In genomic region chr15:27616159-27616558, GRCm38 (mm10) we compare ENCODE assay signal across 12 mouse cellular contexts. TPM values are rescaled to one million over a fixed set of nuclear protein-coding genes. Genes with fewer than 3 reads are reported as not detected.
DNase-seq lines count a peak whose midpoint lies in the region; ATAC-seq and TF ChIP-seq lines count a peak whose summit lies in the region.
"Had no signal": no experiment of that assay in that cellular context is flagged by ENCODE, and none has a peak within 500 bp of the region (broad histone marks: within the 10 kb centered on the region; RNA-seq: fewer than 3 reads in every experiment).

No protein-coding gene starts in this region.

- intact Hi-C loops in left cerebral cortex, postnatal 14 days (cut with DNase I) = no loop called here

- no peak overlapping the region for H3K9ac ChIP-seq in heart, embryonic 15.5 days
- no peak overlapping the region for H3K9ac ChIP-seq in liver, postnatal 0 days (replicated peaks)
- H3K9ac ChIP-seq: stomach, embryonic 15.5 days had no signal

- no peaks in the 10 kb centered on the region for H3K9me3 ChIP-seq in heart, embryonic 15.5 days (replicated peaks)
- H3K9me3 ChIP-seq in liver, postnatal 0 days (ENCODE audit: low read length) = no peaks in the 10 kb centered on the region
- H3K9me3 ChIP-seq: forebrain, embryonic 10.5 days; G1E; stomach, embryonic 15.5 days had no signal

- H3K4me3 ChIP-seq in heart, embryonic 15.5 days = no peak overlapping the region
- H3K4me3 ChIP-seq in liver, postnatal 0 days (ENCODE audit: low read depth, low read length) = no peak overlapping the region
- H3K4me3 ChIP-seq: forebrain, embryonic 10.5 days; stomach, embryonic 15.5 days had no signal

- peaks cover 21% of the 10 kb centered on the region for H3K36me3 ChIP-seq in heart, embryonic 15.5 days
- H3K36me3 ChIP-seq in liver, postnatal 0 days (replicated peaks; ENCODE audit: insufficient read depth, low read length) = peaks cover 60% of the 10 kb centered on the region

- H3K27ac ChIP-seq in heart, embryonic 15.5 days = peak overlapping the region; percentile 16; the same call in 1 of the 2 replicates
- no peak overlapping the region for H3K27ac ChIP-seq in liver, postnatal 0 days (ENCODE audit: low read depth)
- H3K27ac ChIP-seq: forebrain, embryonic 10.5 days; stomach, embryonic 15.5 days had no signal

- peaks cover 23% of the 10 kb centered on the region for H3K4me1 ChIP-seq in heart, embryonic 15.5 days (replicated peaks)
- H3K4me1 ChIP-seq in liver, postnatal 0 days (ENCODE audit: insufficient read depth) = peaks cover 11% of the 10 kb centered on the region
- H3K4me1 ChIP-seq: forebrain, embryonic 10.5 days; stomach, embryonic 15.5 days had no signal

- no peak overlapping the region for H3K4me2 ChIP-seq in heart, embryonic 15.5 days
- H3K4me2 ChIP-seq in liver, postnatal 0 days (ENCODE audit: low read depth, low read length) = no peak overlapping the region
- H3K4me2 ChIP-seq: liver, embryonic 11.5 days; stomach, embryonic 15.5 days had no signal

- no peak for TF ChIP-seq EP300 in liver, postnatal 0 days (IDR thresholded peaks at IDR 0.05; ENCODE audit: low read depth)

- peak; percentile 47 to 57 for DNase-seq in left cerebral cortex, postnatal 14 days (ENCODE audit: low spot score in 2 of 2)
- no peak for DNase-seq in left cerebral cortex, adult 11 months (ENCODE audit: low spot score)
- DNase-seq in cerebellum, postnatal 14 days = peak; percentile 50 to 74
- DNase-seq in skeletal muscle tissue, adult 2 months (ENCODE audit: low read depth, low spot score) = peak; percentile 79
- DNase-seq in thymus, postnatal 4 days = no peak
- DNase-seq in liver, postnatal 0 days = no peak
- DNase-seq: kidney, adult 18-20 months had no signal

- WGBS in heart, embryonic 15.5 days = 45% methylated on average over 4 of the region's 4 CpGs
- 78% methylated on average over 4 of the region's 4 CpGs for WGBS in liver, postnatal 0 days (ENCODE audit: insufficient replicate concordance)

- H3K27me3 ChIP-seq in heart, embryonic 15.5 days = no peaks in the 10 kb centered on the region
- H3K27me3 ChIP-seq in liver, postnatal 0 days (ENCODE audit: insufficient read depth, low read length) = no peaks in the 10 kb centered on the region
- H3K27me3 ChIP-seq: stomach, embryonic 15.5 days had no signal

- no peak for TF ChIP-seq CTCF in liver, postnatal 0 days (IDR thresholded peaks at IDR 0.05; ENCODE audit: low read depth)

- ATAC-seq in heart, embryonic 15.5 days (replicated peaks; ENCODE audit: insufficient number of reproducible peaks, insufficient read depth, low FRiP score, low read depth) = no peak; the same call in 1 of the 2 replicates
- no peak for ATAC-seq in liver, postnatal 0 days

RNA-seq across cellular contexts. Expression of gene Otulin, which starts 14.3 kb away (rescaled TPM):
- 10 to 100 TPM; 20.8 to 23.1 TPM for total RNA-seq in left cerebral cortex, postnatal 14 days (2021)
- polyA plus RNA-seq in heart, embryonic 15.5 days (2015; fragmentation: Nextera tagmentation; extraction: Ambion mirVana) = 24.3 and 24.9 TPM in 2 replicates
- polyA plus RNA-seq in liver, postnatal 0 days (2015; fragmentation: Nextera tagmentation; extraction: Ambion mirVana) = 20.8 and 23.5 TPM in 2 replicates

Comparison
In these comparisons a context has a peak if more than half of its experiments do, and no peak if none do; other contexts are left out.
1. DNase-seq: peak in left cerebral cortex, postnatal 14 days (2 of 2), cerebellum, postnatal 14 days (2 of 2) and skeletal muscle tissue, adult 2 months (single experiment); none in left cerebral cortex, adult 11 months (single experiment), thymus, postnatal 4 days (single experiment) and liver, postnatal 0 days (single experiment).